ENCODE assay signal across 8 mouse cellular contexts in genomic region chr14:23046330-23046729, GRCm38 (mm10).
DNase-seq lines count a peak whose midpoint lies in the region; ATAC-seq lines count a peak whose summit lies in the region.

No protein-coding gene starts in this region.

- H3K27me3 ChIP-seq in intestine, embryonic 14.5 days (replicated peaks; ENCODE audit: control insufficient read depth, insufficient read depth, low read length): no peaks in the 10 kb centered on the region
- no peaks in the 10 kb centered on the region for H3K27me3 ChIP-seq in intestine, embryonic 16.5 days (replicated peaks; ENCODE audit: control insufficient read depth, insufficient read depth, low read length)
- no peaks in the 10 kb centered on the region for H3K27me3 ChIP-seq in embryonic facial prominence, embryonic 11.5 days (ENCODE audit: control insufficient read depth, insufficient read depth, low read length)
- H3K27me3 ChIP-seq in hindbrain, embryonic 12.5 days: peaks cover 3% of the 10 kb centered on the region; the same call in 1 of the 2 replicates

- H3K4me3 ChIP-seq in intestine, embryonic 14.5 days (ENCODE audit: low read depth, low read length): no peak overlapping the region
- no peak overlapping the region for H3K4me3 ChIP-seq in intestine, embryonic 16.5 days (ENCODE audit: low read length)
- no peak overlapping the region for H3K4me3 ChIP-seq in embryonic facial prominence, embryonic 11.5 days (ENCODE audit: low read depth, low read length)
- no peak overlapping the region for H3K4me3 ChIP-seq in hindbrain, embryonic 12.5 days

- peak; percentile 78 for DNase-seq in intestine, embryonic 14.5 days (ENCODE audit: low spot score)
- DNase-seq in adrenal gland, postnatal 25 days: peak; percentile 67
- peak; percentile 92 for DNase-seq in embryonic facial prominence, embryonic 11.5 days (ENCODE audit: low spot score)
- DNase-seq in layer of hippocampus, postnatal 10 days (ENCODE audit: low spot score in 2 of 2): peak; percentile 82 to 86
- peak; percentile 92 for DNase-seq in lung, postnatal 36 days
- DNase-seq in testis, postnatal 10 days (ENCODE audit: low spot score): peak; percentile 77

- H3K4me1 ChIP-seq in intestine, embryonic 14.5 days (replicated peaks; ENCODE audit: control insufficient read depth, insufficient read depth, low read length): peaks cover 12% of the 10 kb centered on the region; the same call in 1 of the 2 replicates
- H3K4me1 ChIP-seq in intestine, embryonic 16.5 days (ENCODE audit: control insufficient read depth, insufficient read depth, low read length): no peaks in the 10 kb centered on the region
- H3K4me1 ChIP-seq in embryonic facial prominence, embryonic 11.5 days (ENCODE audit: control insufficient read depth, insufficient read depth, low read length): no peaks in the 10 kb centered on the region
- H3K4me1 ChIP-seq in hindbrain, embryonic 12.5 days: no peaks in the 10 kb centered on the region

- no peak overlapping the region for H3K27ac ChIP-seq in intestine, embryonic 14.5 days (ENCODE audit: low read depth)
- no peak overlapping the region for H3K27ac ChIP-seq in intestine, embryonic 16.5 days (ENCODE audit: low read length)
- no peak overlapping the region for H3K27ac ChIP-seq in embryonic facial prominence, embryonic 11.5 days (replicated peaks; ENCODE audit: low read depth, low read length)
- no peak overlapping the region for H3K27ac ChIP-seq in hindbrain, embryonic 12.5 days

- H3K9me3 ChIP-seq in intestine, embryonic 14.5 days (ENCODE audit: control insufficient read depth, low read length): no peaks in the 10 kb centered on the region
- no peaks in the 10 kb centered on the region for H3K9me3 ChIP-seq in intestine, embryonic 16.5 days (ENCODE audit: control insufficient read depth, low read length)
- H3K9me3 ChIP-seq in embryonic facial prominence, embryonic 11.5 days (replicated peaks; ENCODE audit: control insufficient read depth, low read length): no peaks in the 10 kb centered on the region
- no peaks in the 10 kb centered on the region for H3K9me3 ChIP-seq in hindbrain, embryonic 12.5 days (replicated peaks)

- no peaks in the 10 kb centered on the region for H3K36me3 ChIP-seq in intestine, embryonic 14.5 days (ENCODE audit: control insufficient read depth, insufficient read depth, low read length)
- H3K36me3 ChIP-seq in intestine, embryonic 16.5 days (ENCODE audit: control insufficient read depth, insufficient read depth, low read length): no peaks in the 10 kb centered on the region
- no peaks in the 10 kb centered on the region for H3K36me3 ChIP-seq in embryonic facial prominence, embryonic 11.5 days (replicated peaks; ENCODE audit: control insufficient read depth, insufficient read depth, low read depth, low read length)
- H3K36me3 ChIP-seq in hindbrain, embryonic 12.5 days: no peaks in the 10 kb centered on the region

- ATAC-seq in intestine, embryonic 14.5 days (replicated peaks; ENCODE audit: low FRiP score, low TSS enrichment, low read depth): no peak
- ATAC-seq in intestine, embryonic 16.5 days: no peak
- ATAC-seq in embryonic facial prominence, embryonic 11.5 days (replicated peaks; ENCODE audit: insufficient number of reproducible peaks, low FRiP score, low TSS enrichment, low read depth): no peak
- 0 out of 2 replicates have a peak, but pooled peaks have one; percentile 48 for ATAC-seq in hindbrain, embryonic 12.5 days (ENCODE audit: low FRiP score)

- WGBS in intestine, embryonic 14.5 days: 14% methylated on average over 4 of the region's 4 CpGs
- 17% methylated on average over 4 of the region's 4 CpGs for WGBS in intestine, embryonic 16.5 days
- 13% methylated on average over 4 of the region's 4 CpGs for WGBS in embryonic facial prominence, embryonic 11.5 days
- 21% methylated on average over 4 of the region's 4 CpGs for WGBS in hindbrain, embryonic 12.5 days

- H3K4me2 ChIP-seq in intestine, embryonic 14.5 days (ENCODE audit: low read length): no peak overlapping the region
- H3K4me2 ChIP-seq in intestine, embryonic 16.5 days (ENCODE audit: low read depth, low read length): no peak overlapping the region
- no peak overlapping the region for H3K4me2 ChIP-seq in embryonic facial prominence, embryonic 11.5 days (ENCODE audit: low read depth, low read length)
- no peak overlapping the region for H3K4me2 ChIP-seq in hindbrain, embryonic 12.5 days (replicated peaks)

- H3K9ac ChIP-seq in intestine, embryonic 14.5 days (ENCODE audit: low read length): no peak overlapping the region
- H3K9ac ChIP-seq in intestine, embryonic 16.5 days (ENCODE audit: low read depth, low read length): no peak overlapping the region
- H3K9ac ChIP-seq in embryonic facial prominence, embryonic 11.5 days (replicated peaks; ENCODE audit: low read length): no peak overlapping the region
- no peak overlapping the region for H3K9ac ChIP-seq in hindbrain, embryonic 12.5 days
